ENCODE assay signal across 33 mouse cellular contexts in genomic region chr11:104968388-104968787, GRCm38 (mm10).
"Had no signal": no experiment of that assay in that cellular context is flagged by ENCODE, and none has a peak within 500 bp of the region (broad histone marks: within the 10 kb centered on the region; RNA-seq: fewer than 3 reads in every experiment).

No protein-coding gene starts in this region.

- H3K9ac ChIP-seq: heart, embryonic 12.5 days; heart, embryonic 13.5 days; heart, embryonic 15.5 days; hindbrain, embryonic 12.5 days; hindbrain, embryonic 13.5 days; hindbrain, embryonic 14.5 days; hindbrain, embryonic 15.5 days; intestine, embryonic 15.5 days; kidney, embryonic 15.5 days had no signal

- DNase-seq: heart, postnatal 10 days; heart, postnatal 14 days; heart, postnatal 36 days; heart, postnatal 4 days; kidney, adult 11 months; kidney, adult 18-20 months; kidney, adult 2 months; kidney, adult 8-10 months; kidney, adult 9 months; kidney, postnatal 10 days; kidney, postnatal 14 days; kidney, postnatal 25 days; kidney, postnatal 36 days; kidney, postnatal 4 days; layer of hippocampus, adult 9-11 months; layer of hippocampus, postnatal 36 days had no signal

- ATAC-seq: hindbrain, embryonic 16.5 days; hindbrain, postnatal 0 days; inflammation-experienced regulatory T-cells, adult 6 months; intestine, embryonic 15.5 days; intestine, embryonic 16.5 days; intestine, postnatal 0 days had no signal

- H3K36me3 ChIP-seq: heart, embryonic 12.5 days; heart, embryonic 13.5 days; heart, embryonic 15.5 days; hindbrain, embryonic 10.5 days; hindbrain, embryonic 12.5 days; hindbrain, embryonic 13.5 days; hindbrain, embryonic 15.5 days; intestine, embryonic 15.5 days; kidney, embryonic 15.5 days had no signal

- H3K27ac ChIP-seq: heart, embryonic 13.5 days; heart, embryonic 15.5 days; hindbrain, embryonic 10.5 days; hindbrain, embryonic 12.5 days; hindbrain, embryonic 13.5 days; hindbrain, embryonic 14.5 days; hindbrain, embryonic 15.5 days; hindbrain, postnatal 0 days; intestine, embryonic 15.5 days; kidney, embryonic 15.5 days; kidney, postnatal 0 days; left cerebral cortex, adult 2 months had no signal

- H3K9me3 ChIP-seq: heart, embryonic 12.5 days; heart, embryonic 13.5 days; heart, embryonic 15.5 days; hindbrain, embryonic 10.5 days; hindbrain, embryonic 12.5 days; hindbrain, embryonic 13.5 days; hindbrain, embryonic 15.5 days; intestine, embryonic 15.5 days; kidney, embryonic 15.5 days had no signal

- H3K4me2 ChIP-seq: heart, embryonic 12.5 days; heart, embryonic 13.5 days; heart, embryonic 15.5 days; hindbrain, embryonic 12.5 days; hindbrain, embryonic 13.5 days; hindbrain, embryonic 14.5 days; hindbrain, embryonic 15.5 days; intestine, embryonic 15.5 days; kidney, embryonic 15.5 days had no signal

- H3K4me1 ChIP-seq: heart, embryonic 12.5 days; heart, embryonic 13.5 days; heart, embryonic 15.5 days; hindbrain, embryonic 12.5 days; hindbrain, embryonic 13.5 days; hindbrain, embryonic 15.5 days; intestine, embryonic 15.5 days; kidney, embryonic 15.5 days had no signal

- H3K4me3 ChIP-seq: heart, embryonic 12.5 days; heart, embryonic 13.5 days; heart, embryonic 15.5 days; hindbrain, embryonic 10.5 days; hindbrain, embryonic 12.5 days; hindbrain, embryonic 13.5 days; hindbrain, embryonic 15.5 days; intestine, embryonic 15.5 days; kidney, embryonic 15.5 days; left cerebral cortex, adult 2 months had no signal

- H3K27me3 ChIP-seq: heart, embryonic 12.5 days; heart, embryonic 13.5 days; heart, embryonic 15.5 days; hindbrain, embryonic 12.5 days; hindbrain, embryonic 13.5 days; hindbrain, embryonic 15.5 days; intestine, embryonic 15.5 days; kidney, embryonic 15.5 days had no signal
